Mouse (Mus musculus): Measurements from ENCODE around the gene Bex2. TPM values are rescaled to one million over a fixed set of nuclear protein-coding genes. Genes with fewer than 3 reads are reported as not detected.
"Not testable (repeated sequence)": the region's sequence is repeated elsewhere in the genome, so short reads cannot be mapped to it uniquely, and the experiment has no call there.

The Bex2 gene
- polyA plus RNA-seq (2015; fragmentation: Nextera tagmentation; extraction: Ambion mirVana), result 586 and 639 TPM in 2 replicates

- not testable (repeated sequence) for H3K36me3 ChIP-seq; H3K9me3 ChIP-seq; H3K27me3 ChIP-seq; H3K4me1 ChIP-seq (replicated peaks)
- Histone ChIP-seq H3K4me2 (replicated peaks) (peak within 1 kb of the TSS; percentile 56), H3K4me3 (replicated peaks) (peak within 1 kb of the TSS; percentile 49), H3K9ac (replicated peaks) (peak within 1 kb of the TSS; percentile 73), H3K27ac (peak within 1 kb of the TSS; percentile 81)
- 40% methylated on average over 2 of the region's 32 CpGs for WGBS
- ATAC-seq, result peak; percentile 97
Measured at GRCm38 (mm10) chrX:136068020-136068419, at the start of gene Bex2. Bex2 (minus strand) TSS chrX:136068236.

DNA sequence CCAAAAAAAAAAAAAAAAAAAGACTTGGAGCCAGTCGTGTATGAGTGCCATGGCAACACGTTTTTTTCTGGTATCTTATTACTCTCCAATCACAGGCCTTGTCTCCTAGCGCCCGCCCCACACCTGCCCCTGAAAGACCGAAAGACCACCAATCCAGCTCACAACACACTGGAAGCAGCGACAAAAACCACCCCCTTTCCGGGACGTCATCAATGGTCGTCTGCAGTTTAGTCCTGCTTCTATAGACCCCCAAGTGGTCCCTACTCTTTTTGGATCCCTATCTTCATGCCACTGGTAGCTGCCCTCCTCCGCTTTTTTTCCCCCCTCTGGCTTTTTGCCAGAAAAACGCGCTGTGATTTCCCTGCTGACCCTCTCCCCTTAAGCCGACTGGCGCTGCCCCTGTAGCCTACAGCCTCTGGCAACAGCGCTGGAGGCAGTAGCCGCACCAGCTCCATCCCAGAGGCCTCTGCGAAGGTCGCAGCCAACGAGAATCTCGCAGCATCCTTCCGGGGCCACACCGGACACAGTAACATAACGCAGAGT lies 47.5 kb upstream of the Bex2 start:
- Histone ChIP-seq H3K4me2 (replicated peaks) (peak overlapping the region; percentile 49), H3K27ac (peak overlapping the region; percentile 88), H3K9me3 (no peaks in the 10 kb centered on the region), H3K9ac (replicated peaks) (no peak overlapping the region; the same call in 1 of the 2 replicates), H3K36me3 (no peaks in the 10 kb centered on the region), H3K27me3 (peaks cover 18% of the 10 kb centered on the region), H3K4me3 (replicated peaks) (peak overlapping the region; percentile 44), H3K4me1 (replicated peaks) (no peaks in the 10 kb centered on the region)
- ATAC-seq, result peak; percentile 99
- 28% methylated on average over 23 of the region's 23 CpGs for WGBS

- Histone ChIP-seq H3K27ac (no peak overlapping the region), H3K9ac (replicated peaks) (no peak overlapping the region), H3K36me3 (no peaks in the 10 kb centered on the region), H3K4me3 (replicated peaks) (peak overlapping the region; percentile 44), H3K4me1 (replicated peaks) (no peaks in the 10 kb centered on the region), H3K4me2 (replicated peaks) (peak overlapping the region; percentile 49), H3K9me3 (no peaks in the 10 kb centered on the region), H3K27me3 (peaks cover 18% of the 10 kb centered on the region)
- 48% methylated on average over 4 of the region's 4 CpGs for WGBS
- no peak for ATAC-seq
Measured at GRCm38 (mm10) chrX:136115015-136115414, 47.0 kb upstream of the Bex2 start.

DNA sequence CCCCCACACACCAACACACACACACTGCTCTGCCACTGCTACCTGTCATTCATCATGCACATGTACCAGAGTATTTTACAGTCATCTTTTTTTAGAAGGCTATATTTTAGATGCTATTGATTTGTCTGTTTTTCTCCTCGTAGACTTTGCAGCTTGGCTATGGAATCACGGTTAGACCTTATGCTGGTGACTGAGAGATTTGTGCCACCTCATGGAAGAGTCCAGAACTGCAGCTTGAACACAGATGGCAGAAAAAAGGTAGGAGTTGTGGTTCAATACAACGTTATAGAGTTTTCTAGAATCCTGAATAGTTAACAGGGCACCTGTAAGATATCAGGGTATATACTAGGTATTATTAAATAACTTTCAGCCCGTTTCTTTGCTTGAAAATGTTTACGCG lies 39.9 kb upstream of the Bex2 start:
- no peak overlapping the region for H3K4me3 ChIP-seq (replicated peaks)
- no peak overlapping the region for H3K4me2 ChIP-seq (replicated peaks)
- no peak overlapping the region for H3K9ac ChIP-seq (replicated peaks)
- H3K27ac ChIP-seq, result no peak overlapping the region
- no peak for ATAC-seq
- H3K4me1 ChIP-seq (replicated peaks), result peaks cover 3% of the 10 kb centered on the region; the same call in 1 of the 2 replicates
- H3K9me3 ChIP-seq, result no peaks in the 10 kb centered on the region
- no peaks in the 10 kb centered on the region for H3K36me3 ChIP-seq
- H3K27me3 ChIP-seq, result peaks cover 15% of the 10 kb centered on the region
- WGBS, result 44% methylated on average over 6 of the region's 6 CpGs

DNA sequence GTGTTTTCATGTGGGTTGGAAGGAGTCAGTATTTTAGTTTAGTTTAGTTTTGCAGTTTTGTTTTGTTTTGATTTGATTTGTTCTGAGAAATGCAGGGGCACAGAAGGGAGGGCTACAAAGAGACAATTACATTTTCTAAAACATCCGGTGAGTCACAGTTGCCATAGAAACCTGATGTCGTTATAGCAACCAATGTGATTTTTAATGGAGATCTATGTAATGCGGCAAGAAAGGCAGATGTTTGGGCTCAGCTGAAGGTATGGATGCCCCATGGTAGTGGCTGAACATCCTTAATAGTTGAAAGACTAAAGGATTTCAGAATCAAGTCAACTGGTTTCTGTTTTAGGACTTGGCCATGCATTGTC lies 36.7 kb upstream of the Bex2 start:
- H3K4me2 ChIP-seq (replicated peaks), result no peak overlapping the region
- WGBS, result 48% methylated on average over 3 of the region's 3 CpGs

DNA sequence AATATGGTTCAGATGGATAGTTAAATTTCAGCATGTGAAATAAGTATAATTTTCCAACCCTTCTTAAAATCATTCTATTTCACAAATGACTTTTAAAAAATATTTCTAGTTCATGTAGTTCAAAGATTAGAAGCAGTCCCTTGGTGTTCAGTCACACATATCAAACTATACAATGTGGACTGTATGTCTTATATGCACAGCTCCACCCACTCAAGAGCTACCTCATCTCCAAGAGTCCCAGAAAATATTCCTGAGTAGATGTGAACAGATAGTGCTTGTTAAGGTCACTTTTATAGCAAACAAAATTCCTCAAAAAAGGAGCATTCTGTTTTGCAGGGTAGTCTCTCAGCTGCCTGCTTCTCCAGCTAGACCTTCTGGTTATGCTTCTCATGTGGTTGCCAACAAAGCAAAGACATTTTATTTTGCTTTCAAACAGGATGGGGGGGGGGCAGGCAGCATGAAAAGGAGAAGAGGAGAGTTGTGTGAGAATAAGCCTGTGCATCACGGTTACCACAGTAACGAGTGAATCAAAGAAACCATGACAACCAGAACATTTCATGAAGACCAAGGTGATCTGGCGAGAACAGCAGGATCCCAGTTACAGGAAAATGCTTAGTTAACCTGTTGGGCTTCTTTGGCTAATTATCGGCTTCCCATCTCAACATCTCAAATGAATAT lies 36.1 kb upstream of the Bex2 start:
- Histone ChIP-seq H3K9ac (replicated peaks) (no peak overlapping the region), H3K4me3 (replicated peaks) (no peak overlapping the region), H3K9me3 (no peaks in the 10 kb centered on the region), H3K4me1 (replicated peaks) (peaks cover 4% of the 10 kb centered on the region; the same call in 1 of the 2 replicates), H3K27me3 (no peaks in the 10 kb centered on the region), H3K4me2 (replicated peaks) (no peak overlapping the region), H3K27ac (peak overlapping the region; percentile 47; the same call in 1 of the 2 replicates), H3K36me3 (no peaks in the 10 kb centered on the region)
- ATAC-seq, result peak; percentile 77
- 44% methylated on average over 4 of the region's 4 CpGs for WGBS

More for the DNA sequence above, 36.7 kb upstream of the Bex2 start:
- no peaks in the 10 kb centered on the region for H3K36me3 ChIP-seq
- peaks cover 4% of the 10 kb centered on the region; the same call in 1 of the 2 replicates for H3K4me1 ChIP-seq (replicated peaks)
- H3K9me3 ChIP-seq, result no peaks in the 10 kb centered on the region
- ATAC-seq, result peak; percentile 37; the same call in 1 of the 2 replicates
- no peak overlapping the region for H3K9ac ChIP-seq (replicated peaks)
- 0 out of 2 replicates have a peak overlapping the region, but pooled peaks have one; percentile 47 for H3K27ac ChIP-seq
- 0 out of 2 replicates have a peak, but pooled peaks cover 4% of the 10 kb centered on the region for H3K27me3 ChIP-seq
- no peak overlapping the region for H3K4me3 ChIP-seq (replicated peaks)

DNA sequence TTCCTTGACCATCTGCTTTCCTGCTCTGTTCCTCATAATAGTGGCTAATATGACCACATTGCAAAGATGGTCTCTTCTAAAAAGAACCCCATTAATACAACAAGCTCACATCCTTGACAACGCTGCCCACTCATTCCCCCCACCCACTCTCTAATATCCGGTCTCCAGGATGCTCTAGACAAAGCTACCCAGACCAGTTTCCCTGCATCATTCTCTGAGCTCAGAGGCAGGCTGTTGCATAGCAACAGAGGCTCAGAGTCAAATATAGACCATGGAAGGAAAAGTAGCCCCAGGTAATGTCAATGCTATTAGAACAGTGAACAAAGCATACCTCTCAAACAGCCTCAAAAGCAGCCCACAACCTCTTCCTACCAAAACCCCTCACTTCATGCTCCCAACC lies 26.4 kb upstream of the Bex2 start:
- Histone ChIP-seq H3K27me3 (peaks cover 3% of the 10 kb centered on the region; the same call in 1 of the 2 replicates), H3K27ac (no peak overlapping the region), H3K4me2 (replicated peaks) (no peak overlapping the region), H3K36me3 (no peaks in the 10 kb centered on the region), H3K9ac (replicated peaks) (no peak overlapping the region), H3K9me3 (no peaks in the 10 kb centered on the region), H3K4me3 (replicated peaks) (no peak overlapping the region), H3K4me1 (replicated peaks) (no peaks in the 10 kb centered on the region)
- peak; percentile 95 for ATAC-seq
- WGBS, result 55% methylated on average over 2 of the region's 2 CpGs

DNA sequence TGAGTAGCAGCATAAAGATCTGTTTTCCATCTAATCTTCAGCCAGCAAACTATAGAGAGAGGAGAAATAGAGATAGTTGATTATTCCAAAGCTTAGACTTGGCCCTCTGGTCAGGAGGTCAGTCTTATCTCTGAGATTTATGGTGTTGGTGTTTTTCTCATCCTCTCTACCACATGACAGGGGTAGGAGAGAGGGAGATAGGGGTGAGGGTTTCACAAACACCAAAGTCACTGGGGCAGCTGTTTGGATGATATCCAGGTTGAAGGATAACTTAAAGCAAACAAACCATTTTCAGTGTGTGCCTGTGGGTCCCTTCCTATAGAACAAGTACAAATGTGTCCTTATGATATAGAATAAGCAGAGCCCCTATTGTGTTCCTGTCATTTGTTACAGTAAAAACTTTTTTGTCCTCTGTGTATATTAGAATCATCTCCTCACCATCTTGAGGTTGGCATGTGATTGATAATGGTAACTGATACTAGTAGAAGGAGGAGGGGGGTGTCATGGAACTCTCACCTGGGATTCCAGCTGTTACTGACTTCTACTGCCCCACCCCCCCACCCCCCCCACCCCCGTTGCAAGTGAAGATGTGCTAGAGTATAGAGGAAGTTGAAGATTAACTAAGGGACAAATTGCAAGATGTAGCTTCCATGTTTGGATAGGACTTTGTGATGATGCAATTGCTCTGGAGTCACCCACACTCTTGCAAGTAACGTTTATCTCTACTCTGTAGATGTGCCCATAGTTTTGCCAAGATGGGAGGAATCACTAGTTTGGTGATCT lies 24.7 kb upstream of the Bex2 start:
- H3K36me3 ChIP-seq, result no peaks in the 10 kb centered on the region
- no peak for ATAC-seq
- H3K9me3 ChIP-seq, result no peaks in the 10 kb centered on the region
- no peaks in the 10 kb centered on the region for H3K4me1 ChIP-seq (replicated peaks)
- no peak overlapping the region for H3K4me3 ChIP-seq (replicated peaks)
- H3K27ac ChIP-seq, result no peak overlapping the region
- H3K27me3 ChIP-seq, result no peaks in the 10 kb centered on the region; the same call in 1 of the 2 replicates
- 52% methylated on average over 2 of the region's 2 CpGs for WGBS
- H3K4me2 ChIP-seq (replicated peaks), result no peak overlapping the region
- H3K9ac ChIP-seq (replicated peaks), result no peak overlapping the region

DNA sequence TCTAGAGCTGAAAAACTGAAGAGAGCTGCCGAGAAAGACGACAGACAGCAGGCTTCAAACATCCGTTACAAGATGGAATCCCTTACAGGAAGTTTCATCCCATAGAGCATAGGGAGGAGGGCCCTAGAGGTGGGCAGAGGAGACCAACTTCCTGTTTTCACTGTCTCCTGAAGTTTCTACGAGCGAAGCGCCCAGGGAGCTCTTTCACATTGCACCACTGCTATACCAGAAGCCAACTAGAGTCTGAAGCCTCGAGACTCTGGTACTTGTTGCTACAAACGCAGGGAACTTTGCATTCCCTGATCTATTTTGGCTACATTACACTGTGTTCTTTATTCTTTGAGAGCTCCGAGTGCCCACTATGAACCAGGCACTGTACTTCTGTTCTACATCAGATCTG lies 17.1 kb upstream of the Bex2 start, which contains the start of gene Nxf3:
Nxf3 (minus strand) TSS at position 101 of the 400 bp plus-strand sequence.
- no peaks in the 10 kb centered on the region for H3K36me3 ChIP-seq
- no peak within 1 kb of the TSS for H3K4me2 ChIP-seq (replicated peaks)
- no peak within 1 kb of the TSS for H3K27ac ChIP-seq
- no peaks in the 10 kb centered on the region for H3K9me3 ChIP-seq
- H3K27me3 ChIP-seq, result no peaks in the 10 kb centered on the region; the same call in 1 of the 2 replicates
- ATAC-seq, result no peak
- H3K9ac ChIP-seq (replicated peaks), result no peak within 1 kb of the TSS
- H3K4me1 ChIP-seq (replicated peaks), result no peaks in the 10 kb centered on the region
- H3K4me3 ChIP-seq (replicated peaks), result no peak within 1 kb of the TSS
- 84% methylated on average over 9 of the region's 9 CpGs for WGBS

- H3K9me3 ChIP-seq; H3K27me3 ChIP-seq; H3K36me3 ChIP-seq; H3K4me1 ChIP-seq (replicated peaks): not testable (repeated sequence)
- Histone ChIP-seq H3K4me3 (replicated peaks) (peak overlapping the region; percentile 49), H3K4me2 (replicated peaks) (peak overlapping the region; percentile 56), H3K9ac (replicated peaks) (peak overlapping the region; percentile 73), H3K27ac (peak overlapping the region; percentile 81)
- WGBS, result 21% methylated on average over 10 of the region's 48 CpGs
- ATAC-seq, result peak; percentile 84
Measured at GRCm38 (mm10) chrX:136067201-136067991, 640 bp downstream of the Bex2 start.

DNA sequence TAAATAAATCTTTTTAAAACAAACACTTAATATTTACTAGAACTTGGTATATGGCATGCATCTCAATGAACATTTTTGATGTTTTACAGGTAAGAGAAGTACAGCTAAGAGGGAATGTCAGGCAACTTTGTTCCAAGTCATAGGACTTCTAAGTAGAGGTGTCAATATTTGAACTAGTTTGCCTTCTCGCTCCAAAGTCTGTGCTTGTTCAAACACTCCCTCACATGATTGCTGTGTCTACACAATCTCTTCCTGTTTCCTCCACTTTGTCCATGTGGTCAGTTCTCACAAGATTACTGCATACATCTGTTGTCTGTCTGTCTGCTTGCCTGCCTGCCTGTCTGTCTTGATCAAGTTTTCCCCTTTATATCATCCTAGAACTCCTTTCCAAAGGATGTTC lies 7.3 kb downstream of the Bex2 start:
- Histone ChIP-seq H3K36me3 (no peaks in the 10 kb centered on the region), H3K27ac (no peak overlapping the region), H3K4me1 (replicated peaks) (no peaks in the 10 kb centered on the region), H3K4me2 (replicated peaks) (no peak overlapping the region), H3K27me3 (peaks cover 6% of the 10 kb centered on the region; the same call in 1 of the 2 replicates), H3K9ac (replicated peaks) (no peak overlapping the region), H3K9me3 (no peaks in the 10 kb centered on the region), H3K4me3 (replicated peaks) (no peak overlapping the region)
- ATAC-seq, result no peak
- 85% methylated on average over 1 of the region's 1 CpGs for WGBS
